Mouse (Mus musculus): ENCODE measurements around the gene Ly86.

GRCm38 (mm10) chr13:37342804-37343203, 2.2 kb upstream of the Ly86 start:
- TF ChIP-seq CTCF (IDR thresholded peaks at IDR 0.05; ENCODE audit: low read depth): no peak
- TF ChIP-seq EP300 (IDR thresholded peaks at IDR 0.05; ENCODE audit: low read depth): no peak
